Mouse (Mus musculus): ENCODE results near the gene Slc39a11.

GRCm38 (mm10) chr11:113352085-113352815, 297.6 kb downstream of the Slc39a11 start:
- TF ChIP-seq ELF1 (IDR thresholded peaks at IDR 0.05; ENCODE audit: low read depth, low read length) (no peak), POLR2AphosphoS2 (IDR thresholded peaks at IDR 0.05; ENCODE audit: low read depth, low read length) (no peak), USF1 (IDR thresholded peaks at IDR 0.05; ENCODE audit: low read depth, low read length) (no peak), TCF12 (IDR thresholded peaks at IDR 0.05; ENCODE audit: low read depth, low read length) (no peak)

Measured in CH12.LX (cell line).